Mouse (Mus musculus) heart, adult 2 months (tissue): ENCODE measurements around the gene Ncapd2.

Experiments used
- CTCF ChIP-seq: fragments of 200-600 bp; IDR thresholded peaks from 2 replicates; pipeline ENCODE4 v1.8.1; 2022; ENCODE audit warnings: antibody characterized with exemption, mild to moderate bottlenecking, moderate library complexity
- EP300 ChIP-seq: fragments of 200-500 bp; IDR thresholded peaks from 2 replicates; pipeline ENCODE4 v1.6.1; 2011; ENCODE audit warnings: low read depth, low read length, control low read depth; ENCODE audit not compliant: insufficient read depth
- POLR2A ChIP-seq: fragments of 200-500 bp; IDR thresholded peaks from 2 replicates; pipeline ENCODE4 v1.6.1; 2011; ENCODE audit warnings: mild to moderate bottlenecking, low read depth, low read length, control low read depth; ENCODE audit not compliant: insufficient read depth

DNA sequence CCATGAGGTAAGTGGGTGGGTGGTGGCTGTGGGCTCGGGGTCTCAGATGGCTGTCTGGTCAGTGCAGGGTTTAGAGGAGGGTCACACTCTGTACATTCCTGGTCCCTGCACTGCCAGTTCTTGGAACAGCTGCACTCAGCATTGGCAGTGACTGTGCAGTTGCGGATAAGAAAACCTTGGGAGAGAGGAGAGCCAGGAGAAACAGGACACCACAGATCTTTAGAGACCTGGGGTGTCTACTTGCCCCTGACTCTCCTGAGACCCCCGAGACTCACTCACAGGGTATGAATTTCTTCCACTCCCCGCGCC, 43.0 kb upstream of the Ncapd2 start:
- no peak for TF ChIP-seq POLR2A
- no peak for TF ChIP-seq CTCF
- TF ChIP-seq EP300: no peak
